Mouse (Mus musculus): Measurements from ENCODE around the gene Rasgef1c.

Gene Rasgef1c

DNA sequence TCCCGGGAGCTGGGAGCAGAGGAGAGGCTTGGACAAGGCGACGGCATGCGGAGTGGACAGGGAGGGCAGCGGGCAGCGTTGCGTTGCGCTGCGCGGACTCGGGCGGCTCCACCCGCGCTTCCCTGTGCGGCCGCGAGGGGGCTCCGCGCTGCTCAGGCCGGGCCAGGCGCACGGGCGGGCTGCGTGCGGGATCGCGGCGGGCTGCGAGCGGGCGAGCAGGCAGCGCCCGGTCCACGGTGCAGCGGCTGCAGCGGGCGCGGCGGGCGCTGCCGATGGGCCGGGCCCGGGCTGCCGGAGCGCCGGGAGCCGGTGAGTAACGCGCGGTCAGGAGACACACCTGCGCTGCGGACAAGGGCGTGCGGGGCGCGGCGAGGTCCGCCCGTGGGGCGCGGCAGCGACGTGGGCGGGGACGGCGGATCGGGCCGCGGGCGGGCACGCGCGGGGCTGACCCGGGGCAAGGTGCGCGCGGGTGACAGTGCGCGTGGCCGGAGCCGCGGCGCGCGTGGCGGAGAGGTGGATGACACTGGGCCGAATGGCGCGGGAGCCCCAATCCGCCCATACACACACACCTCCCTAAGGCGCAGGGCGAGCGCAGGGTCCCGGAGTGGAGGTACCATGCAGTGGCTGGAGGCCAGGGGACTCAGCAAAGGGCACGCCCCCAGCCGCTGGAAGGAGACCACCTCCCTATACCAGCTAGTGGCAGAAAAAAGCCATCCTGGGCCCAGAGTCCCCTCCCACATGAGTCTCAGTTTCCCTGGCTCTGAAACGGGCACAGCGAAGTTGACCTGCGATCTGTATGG, at the start of gene Rasgef1c:
Rasgef1c (plus strand) TSS at position 177 of the 800 bp plus-strand sequence.
- no peak for DNase-seq (ENCODE audit: low read depth, low spot score)

DNA sequence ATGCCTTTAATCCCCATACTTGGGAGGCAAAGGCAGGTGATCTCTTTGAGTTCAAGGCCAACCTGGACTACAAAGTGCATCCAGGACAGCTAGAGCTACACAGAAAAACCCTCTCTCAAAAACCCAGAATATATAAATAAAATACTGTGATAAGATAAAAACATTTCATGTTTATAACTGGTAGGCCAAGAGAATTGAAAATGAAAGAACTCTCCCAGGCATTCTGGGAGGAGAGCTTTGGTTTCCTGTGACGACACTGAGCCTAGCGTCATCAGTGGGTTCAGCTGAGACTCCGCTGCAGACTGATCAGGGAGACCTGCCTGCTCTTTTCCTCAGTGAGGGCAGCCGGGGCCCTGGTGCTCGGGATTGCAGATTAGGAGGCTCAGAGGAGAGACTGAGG, 46.5 kb upstream of the Rasgef1c start:
- DNase-seq (ENCODE audit: low read depth, low spot score) = no peak

DNA sequence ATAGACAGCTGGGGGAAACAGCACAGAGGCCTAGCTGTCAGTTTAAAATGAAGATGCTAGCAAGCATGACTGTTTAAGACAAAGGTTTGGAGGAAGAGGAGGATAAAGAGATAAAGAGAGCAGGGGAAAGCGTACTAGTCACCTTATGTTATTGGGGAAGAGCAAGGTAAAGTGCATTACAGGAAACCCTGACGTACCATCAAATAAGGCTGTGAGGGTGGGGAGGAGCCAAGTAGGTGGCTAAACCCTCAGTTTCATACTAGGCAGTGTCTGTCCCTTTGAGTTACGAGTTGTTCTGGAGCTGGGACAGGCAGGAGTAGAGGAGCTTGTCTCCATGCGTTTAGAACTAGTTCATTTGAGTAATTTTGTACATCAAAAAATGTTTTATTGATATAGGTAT, 40.5 kb upstream of the Rasgef1c start:
- DNase-seq (ENCODE audit: low read depth, low spot score) = no peak

DNA sequence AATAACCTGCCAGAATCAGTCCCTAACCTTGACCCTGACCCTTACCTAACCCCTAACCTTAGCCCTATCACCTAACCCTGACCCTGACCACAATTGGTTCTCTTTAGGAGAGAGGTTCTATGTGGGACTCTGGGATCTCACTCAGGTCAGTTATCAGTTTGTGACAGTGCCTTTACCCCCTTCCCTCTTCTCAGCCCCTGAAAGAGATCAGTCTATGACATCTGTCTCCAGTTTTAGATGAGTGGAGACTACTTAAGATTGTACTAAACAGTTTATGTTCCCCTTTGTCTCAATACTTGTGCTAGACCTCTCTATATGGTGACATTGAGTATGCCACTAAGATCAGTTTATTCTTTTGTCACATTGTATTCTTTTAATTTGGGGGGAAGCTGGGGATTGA, 37.7 kb upstream of the Rasgef1c start:
- DNase-seq (ENCODE audit: low read depth, low spot score) = no peak

DNA sequence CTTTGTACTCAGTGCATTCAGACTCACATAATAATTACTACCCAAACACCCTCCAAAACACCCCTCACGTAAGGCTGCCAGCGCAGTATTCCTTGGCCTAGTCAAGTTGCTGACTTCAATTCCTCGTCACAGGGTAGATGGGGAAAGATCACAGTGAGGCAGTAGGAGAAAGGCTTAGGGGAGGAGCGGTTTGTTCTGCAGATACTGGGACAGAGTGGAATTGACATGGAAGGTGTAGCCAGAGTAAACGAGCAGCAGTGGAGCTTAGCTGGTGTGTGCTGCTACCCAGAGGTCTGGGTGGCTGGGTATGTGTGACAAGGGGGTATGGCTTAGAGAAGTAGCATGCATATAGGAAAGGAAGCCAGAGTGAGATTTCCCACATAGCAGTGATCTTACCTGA, 34.3 kb upstream of the Rasgef1c start:
- no peak for DNase-seq (ENCODE audit: low read depth, low spot score)

DNA sequence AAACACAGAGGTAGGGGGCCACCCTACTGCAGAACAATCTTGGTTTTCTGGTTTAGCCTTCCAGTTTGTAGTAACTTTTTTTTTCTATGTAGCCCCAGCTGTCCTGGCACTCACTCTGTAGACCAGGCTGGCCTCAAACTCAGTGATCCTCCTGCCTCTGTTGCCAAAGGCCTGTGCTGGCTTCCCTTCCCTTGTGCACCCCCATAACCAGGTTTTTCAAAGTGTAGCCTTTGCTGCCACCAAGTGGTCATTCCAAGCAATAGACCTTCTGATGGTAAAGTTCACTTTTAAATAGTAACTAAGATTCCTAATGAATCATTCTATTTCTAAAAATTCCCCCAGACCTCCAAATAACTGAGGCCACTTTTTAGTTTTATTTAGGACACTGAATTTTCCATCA, 31.9 kb upstream of the Rasgef1c start:
- DNase-seq (ENCODE audit: low read depth, low spot score) = no peak

DNA sequence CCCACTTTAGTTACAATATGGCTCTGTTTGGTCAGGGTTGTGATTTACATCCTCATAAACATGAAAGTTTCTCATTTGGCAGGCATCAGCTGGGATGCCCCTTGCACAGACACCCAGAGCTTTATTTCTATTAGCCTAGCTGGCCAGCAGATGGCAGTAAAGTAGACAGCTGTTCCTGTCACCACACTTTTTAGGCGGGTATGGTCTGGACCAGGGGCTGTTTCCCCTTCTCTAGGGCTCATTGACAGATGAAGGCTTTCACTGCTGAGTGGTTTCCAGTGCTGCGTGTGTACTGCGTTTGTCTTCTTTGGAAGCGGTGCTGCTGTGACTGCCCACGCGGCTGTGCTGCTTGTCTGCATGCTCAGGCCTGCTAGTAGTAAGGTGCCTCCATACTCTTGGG, 29.7 kb upstream of the Rasgef1c start:
- DNase-seq (ENCODE audit: low read depth, low spot score) = no peak

DNA sequence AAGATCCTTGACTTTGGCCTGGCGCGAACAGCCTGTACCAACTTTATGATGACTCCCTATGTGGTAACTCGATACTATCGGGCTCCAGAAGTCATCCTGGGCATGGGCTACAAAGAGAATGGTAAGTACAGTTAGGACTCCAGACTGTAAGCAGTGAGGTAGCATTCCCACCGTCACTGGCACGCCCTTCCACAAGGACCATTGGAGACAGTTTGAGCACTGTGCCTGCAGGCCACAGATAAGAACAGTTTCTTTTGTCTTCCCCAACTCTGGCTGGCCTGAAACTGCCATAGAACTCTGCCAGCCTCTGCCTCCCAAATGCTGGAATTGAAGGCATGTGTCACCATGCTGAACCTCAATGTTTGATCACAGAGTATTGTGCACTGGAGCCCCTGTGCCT, 28.9 kb upstream of the Rasgef1c start:
- DNase-seq (ENCODE audit: low read depth, low spot score) = no peak

DNA sequence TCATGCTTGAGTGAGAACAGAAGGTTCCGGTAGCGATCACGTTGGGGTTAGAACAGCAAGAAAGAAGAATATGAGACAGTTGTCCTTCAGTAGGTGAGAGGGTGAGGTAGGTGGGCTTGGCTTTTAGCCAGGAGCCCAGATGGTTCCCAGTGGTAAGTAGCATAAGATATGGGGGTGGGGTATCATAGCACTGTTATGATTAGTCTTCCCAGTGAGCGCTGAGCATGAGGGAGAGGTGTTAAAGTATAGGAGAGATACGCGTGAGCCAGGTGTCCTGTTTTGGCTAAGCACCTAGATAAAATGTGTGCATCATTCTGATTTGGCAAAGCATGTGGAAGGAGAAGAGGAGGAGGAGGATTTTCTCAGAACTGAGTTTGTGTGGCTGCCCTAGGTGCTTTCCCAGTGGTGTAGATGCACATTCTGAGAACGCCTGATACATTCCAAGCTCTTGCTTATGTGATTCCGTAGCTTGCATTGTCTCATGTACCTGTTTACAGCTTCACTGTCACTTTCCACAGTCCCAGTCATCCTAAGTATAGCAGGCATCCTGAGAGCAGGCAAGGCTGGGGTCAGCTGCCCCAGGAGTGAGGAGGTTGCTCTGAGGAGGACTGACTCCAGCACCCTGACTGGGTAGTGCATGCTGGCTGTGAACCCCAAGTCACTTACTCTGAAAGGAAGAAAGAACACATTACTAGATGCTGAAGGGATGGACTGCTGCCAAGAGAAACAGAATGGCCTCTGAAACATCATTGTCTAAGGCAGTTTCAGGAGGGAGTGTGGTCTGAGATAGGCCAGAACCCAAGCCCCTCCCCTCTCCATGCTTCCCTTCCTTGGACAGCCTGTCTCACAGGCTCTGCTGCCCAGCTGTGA, 24.5 kb upstream of the Rasgef1c start:
- DNase-seq (ENCODE audit: low read depth, low spot score) = no peak

DNA sequence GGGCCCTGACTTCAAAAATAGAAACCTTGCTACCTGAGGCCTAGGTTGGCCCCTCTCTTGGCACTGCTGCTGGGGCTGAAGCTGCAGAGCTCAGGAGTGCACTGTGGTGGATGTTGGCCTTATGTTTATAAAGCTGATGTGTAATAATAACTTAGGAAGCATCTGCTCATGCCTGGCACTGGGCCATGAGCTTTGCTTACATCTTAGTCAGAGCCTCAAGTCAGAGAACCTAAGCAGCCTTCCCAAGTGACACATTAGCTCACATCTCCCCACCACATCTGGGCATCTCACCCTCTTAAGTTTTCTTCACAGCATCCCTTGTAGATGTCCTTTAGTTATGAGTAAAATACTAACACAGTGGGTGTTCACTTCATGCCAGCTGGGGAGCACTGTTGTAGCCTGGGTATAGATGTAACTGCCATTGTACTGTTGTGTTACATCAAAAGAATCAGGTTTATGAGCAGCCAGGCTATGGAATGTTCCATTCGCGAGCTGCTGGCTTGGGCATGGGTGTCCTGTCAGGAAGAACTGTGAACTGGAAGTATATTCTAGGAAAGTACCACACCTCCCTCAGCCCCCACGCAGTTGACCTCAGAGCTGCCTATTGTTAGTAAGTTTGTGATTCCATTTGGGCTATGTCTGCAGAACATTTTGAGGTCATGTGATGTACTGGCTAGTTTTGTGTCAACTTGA, 21.5 kb upstream of the Rasgef1c start:
- no peak for DNase-seq (ENCODE audit: low read depth, low spot score)

DNA sequence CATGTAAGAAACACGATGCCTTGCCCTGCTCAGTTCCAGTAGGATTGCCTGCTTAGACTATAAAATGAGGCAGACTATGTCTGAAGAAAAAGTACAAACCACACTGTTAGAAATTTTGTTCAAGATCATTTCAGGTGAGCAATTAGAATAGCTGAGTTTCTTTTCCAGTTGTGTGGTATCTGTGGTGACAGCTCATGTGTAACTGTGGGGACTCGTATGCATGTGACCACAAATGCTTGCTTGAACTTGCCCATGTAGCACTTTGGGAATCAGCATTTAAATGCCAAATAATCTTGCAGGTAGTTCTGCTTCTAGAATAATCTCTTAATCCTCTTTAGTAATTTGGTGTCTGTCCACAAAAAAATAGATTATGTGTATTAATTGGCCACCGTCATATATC, 18.2 kb upstream of the Rasgef1c start:
- DNase-seq (ENCODE audit: low read depth, low spot score) = no peak

DNA sequence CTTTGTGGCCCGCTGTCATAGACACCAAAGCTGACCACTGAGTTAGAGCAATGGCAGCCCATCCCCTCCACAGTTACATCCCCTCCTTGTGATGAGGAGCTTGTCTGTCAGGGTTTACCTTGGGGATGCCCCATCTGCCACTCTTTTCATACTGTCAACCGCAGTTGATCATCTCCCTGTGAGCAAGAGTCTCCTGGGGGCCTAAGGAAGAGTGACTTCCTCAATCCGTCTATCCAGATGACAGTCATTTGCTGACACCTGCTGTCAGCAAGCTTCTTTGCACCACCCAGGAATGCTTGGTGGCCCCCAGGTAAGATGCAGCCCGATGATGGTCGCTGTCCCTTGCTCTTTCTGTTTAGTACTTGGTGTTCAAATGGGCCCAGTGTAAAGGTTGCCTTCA, 13.2 kb upstream of the Rasgef1c start:
- no peak for DNase-seq (ENCODE audit: low read depth, low spot score)

DNA sequence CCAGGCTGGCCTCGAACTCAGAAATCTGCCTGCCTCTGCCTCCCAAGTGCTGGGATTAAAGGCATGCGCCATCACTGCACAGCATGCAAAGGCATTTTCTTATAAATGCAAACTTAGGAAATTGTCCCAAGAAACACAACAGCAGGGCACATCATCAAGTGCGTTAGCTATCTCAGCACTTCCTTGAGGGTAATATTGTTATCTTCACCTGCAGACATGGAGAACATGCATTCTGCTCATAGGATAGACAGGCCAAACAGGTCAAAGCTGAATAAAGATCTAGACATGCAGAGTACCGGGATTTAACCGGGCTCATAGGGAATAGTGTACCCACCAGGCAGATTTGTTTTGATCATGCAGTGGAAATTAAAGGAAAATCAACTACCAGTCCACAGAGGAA, 9.6 kb upstream of the Rasgef1c start:
- no peak for DNase-seq (ENCODE audit: low read depth, low spot score)

DNA sequence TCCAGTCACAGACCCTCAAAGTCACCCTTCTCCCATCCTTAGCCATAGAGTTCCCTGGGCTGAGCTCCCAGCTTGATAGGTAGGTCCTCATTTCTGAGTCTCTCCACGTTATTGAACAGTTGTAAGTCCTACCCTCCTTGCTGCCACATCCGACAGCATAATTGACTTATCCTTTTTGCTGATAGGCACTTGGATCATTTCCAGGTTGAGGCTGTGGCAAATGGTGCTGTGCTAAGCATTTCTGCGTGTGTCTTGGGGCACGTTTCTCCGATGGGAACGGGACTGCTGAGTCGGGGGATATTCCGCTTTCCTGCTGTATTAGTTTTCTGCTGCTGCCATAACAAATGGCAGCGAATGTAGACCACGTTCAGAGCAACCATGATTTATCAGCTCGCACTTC, 7.8 kb upstream of the Rasgef1c start:
- no peak for DNase-seq (ENCODE audit: low read depth, low spot score)

DNA sequence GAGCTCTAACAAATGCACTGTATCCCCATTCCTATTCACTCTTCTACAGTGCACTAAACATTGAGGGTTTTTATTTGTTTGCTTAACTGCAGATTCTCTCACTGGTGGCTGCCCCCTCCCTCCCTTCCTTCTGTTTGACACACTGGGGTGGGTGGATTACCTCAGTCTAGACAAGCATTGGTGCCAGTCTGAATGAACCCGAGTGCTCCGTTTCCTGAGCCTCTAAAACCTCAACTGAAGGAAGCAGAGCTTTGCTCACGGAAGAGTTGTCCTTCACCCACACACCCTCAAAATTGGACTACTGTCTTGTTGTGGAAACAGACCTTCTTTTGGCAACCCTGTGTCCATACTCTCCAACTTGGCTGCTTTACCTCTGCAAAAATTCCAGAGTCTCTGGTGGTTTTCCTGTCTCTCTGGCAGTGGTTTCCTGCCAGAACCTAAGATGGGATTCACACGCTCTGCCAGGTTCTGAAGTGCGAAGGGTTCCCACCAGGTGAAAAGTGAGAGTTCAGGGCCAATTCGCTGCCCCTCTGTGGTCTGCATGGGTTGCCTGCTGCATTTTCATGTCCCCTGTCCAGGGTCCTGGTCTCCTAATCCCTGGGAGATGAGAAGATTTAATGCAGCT, 5.6 kb upstream of the Rasgef1c start:
- no peak for DNase-seq (ENCODE audit: low read depth, low spot score)

DNA sequence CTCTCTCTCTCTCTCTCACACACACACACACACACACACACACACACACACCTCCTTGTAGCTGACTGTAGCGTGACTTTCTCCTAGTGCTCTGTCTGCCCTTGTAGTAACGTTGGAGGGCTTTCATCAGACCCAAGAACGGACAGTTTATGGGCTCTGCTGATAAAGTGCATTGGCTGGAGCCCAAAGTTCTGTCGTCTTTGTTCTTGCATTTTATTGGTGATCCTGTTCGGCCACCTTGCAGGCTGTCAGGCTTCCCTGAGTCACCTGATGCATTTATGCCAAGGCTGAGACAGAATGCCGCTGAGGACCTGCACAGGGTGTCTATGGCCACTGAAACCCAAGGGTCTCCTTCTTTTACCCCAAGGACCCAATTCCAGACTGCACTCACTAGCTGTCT, 1.6 kb upstream of the Rasgef1c start:
- no peak for DNase-seq (ENCODE audit: low read depth, low spot score)

DNA sequence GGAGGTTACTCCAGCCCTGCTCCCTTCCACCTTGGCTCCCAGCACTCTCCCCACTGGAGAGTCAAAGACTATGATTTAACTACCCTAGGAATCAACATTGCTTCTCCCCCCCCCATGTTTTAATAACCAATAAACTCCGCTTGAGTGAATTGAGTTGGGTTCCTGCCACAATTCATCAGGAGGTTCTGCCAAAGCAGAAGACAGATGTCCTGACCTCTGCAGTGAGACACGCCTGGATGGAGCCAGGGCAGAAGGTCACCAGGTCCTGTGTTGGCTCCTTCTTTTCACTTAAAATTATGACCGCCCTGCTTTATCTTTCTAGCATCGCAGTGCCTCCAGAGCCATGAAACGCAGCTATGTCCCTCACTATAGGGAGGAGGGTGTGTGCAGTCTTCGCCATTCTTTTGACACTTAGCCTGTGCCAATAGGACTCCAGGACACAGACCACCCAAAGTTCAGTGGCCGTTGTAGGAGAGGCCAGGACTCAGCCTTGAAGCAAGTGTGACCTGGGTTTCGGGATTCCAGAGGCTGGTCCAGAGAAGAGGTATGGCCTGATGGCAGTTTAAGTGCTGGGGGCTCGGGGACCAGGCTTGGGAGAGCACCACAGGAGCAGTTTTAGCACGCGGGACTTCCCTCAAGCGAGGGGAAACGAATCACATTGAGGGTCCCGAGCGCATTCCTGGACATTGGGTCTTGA, 525 bp upstream of the Rasgef1c start:
- DNase-seq (ENCODE audit: low read depth, low spot score) = no peak

DNA sequence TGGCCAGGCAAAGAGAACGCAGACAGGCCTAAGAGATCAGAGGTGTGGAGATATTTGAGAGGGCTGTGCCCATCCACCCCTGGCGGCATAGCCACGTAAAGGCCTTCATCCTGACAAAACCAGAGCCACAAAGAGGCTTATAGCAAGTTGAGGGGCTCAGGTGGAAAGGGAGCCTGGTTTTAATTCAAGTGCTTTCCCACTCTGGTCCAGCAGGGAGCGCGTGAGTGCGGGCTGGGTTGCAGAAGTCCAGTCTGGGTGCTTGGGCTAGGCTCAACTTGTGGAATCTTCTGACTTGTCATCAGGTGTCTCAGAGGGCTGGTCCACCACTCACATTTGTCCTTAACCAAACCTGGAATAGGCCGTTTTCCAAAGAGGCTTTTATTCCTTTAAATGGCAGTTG, 1.7 kb downstream of the Rasgef1c start:
- DNase-seq (ENCODE audit: low read depth, low spot score) = no peak

DNA sequence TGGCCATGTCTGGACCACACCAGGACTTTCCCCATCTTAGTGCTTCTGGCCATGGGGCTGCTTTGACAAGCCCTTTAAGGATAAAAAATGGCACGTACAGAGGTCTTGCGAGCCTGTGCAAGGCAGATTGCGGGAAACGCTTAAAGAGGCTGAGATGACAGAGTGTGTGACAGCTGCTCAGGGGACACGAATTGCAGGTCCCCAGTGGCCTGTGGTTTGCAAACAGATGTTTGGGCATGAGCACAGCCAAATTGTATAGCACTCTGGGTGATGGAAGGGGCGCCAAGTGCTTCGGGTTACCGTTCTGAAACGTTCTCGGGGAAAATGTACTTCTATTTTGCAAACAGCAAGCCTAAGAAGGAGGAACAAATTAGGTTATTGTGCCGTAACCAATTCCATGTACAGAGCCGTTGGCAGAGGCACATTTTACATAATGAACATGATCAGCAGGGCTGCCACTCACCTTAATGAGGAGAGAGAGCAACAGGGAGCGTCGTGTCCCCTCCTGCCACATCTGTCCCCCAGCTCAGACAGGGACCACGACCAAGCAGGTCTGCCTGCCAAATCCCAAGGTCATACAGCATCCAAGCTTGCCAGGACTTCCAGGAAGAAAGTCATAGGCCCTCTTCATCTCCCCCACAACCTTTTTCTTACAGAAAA, 17.0 kb downstream of the Rasgef1c start:
- no peak for DNase-seq (ENCODE audit: low read depth, low spot score)

DNA sequence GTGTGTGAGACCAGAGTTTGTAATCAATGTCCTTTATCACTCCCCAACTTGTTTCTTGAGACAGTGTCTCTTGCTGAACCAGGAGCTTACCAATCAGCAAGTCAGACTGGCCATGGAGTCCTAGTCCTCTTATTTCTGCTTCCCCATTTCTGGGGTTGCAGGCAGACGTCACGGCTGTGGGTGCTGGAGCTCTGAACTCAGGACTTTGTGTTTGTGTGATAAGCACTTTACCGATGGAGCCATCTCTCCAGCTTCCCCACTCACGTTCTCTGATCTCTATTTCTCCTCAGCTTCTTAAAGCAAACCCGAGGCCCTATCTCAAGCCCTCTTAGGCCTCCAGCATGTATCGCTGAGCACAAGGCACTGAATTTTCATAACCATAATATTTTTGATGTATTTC, 17.7 kb downstream of the Rasgef1c start:
- no peak for DNase-seq (ENCODE audit: low read depth, low spot score)

DNA sequence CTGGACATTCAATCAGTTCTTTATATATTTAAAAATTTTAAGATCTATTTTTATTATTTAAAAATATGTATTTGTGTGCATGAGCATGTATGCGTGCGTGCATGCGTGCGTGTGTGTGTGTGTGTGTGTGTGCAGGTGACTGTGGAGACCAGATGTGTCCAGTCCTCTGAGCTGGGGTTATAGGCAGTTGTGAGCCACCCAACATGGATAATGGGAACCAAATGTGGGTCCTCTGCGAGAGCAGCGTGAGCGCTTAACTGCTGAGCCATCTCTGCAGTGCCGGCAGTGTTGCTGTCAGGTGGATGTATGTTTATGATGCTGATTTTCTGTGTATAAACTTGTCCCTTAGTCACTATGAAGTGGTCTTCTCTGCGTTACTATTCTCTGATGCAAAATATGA, 21.9 kb downstream of the Rasgef1c start:
- no peak for DNase-seq (ENCODE audit: low read depth, low spot score)
